Mouse (Mus musculus) hindbrain, embryonic 16.5 days (tissue): Measurements from ENCODE around the gene Lhpp. TPM values are rescaled to one million over a fixed set of nuclear protein-coding genes. Genes with fewer than 3 reads are reported as not detected.

Source experiments
- ATAC-seq: fragments of 200-750 bp; cut with Nextera tagmentation; 2 replicates; pipeline ENCODE4 v1.8.0; 2017; ENCODE audit warnings: moderate TSS enrichment, moderate library complexity
- H3K27ac ChIP-seq: fragments of 300-500 bp; sonication (generic); 2 replicates; pipeline ENCODE4 v1.5.1; 2014; ENCODE audit warnings: low read depth, mild to moderate bottlenecking, control low read depth, low read length, moderate library complexity
- H3K27me3 ChIP-seq: fragments of 300-500 bp; sonication (generic); replicated peaks from 2 replicates; pipeline ENCODE4 v1.6.1; 2014; ENCODE audit warnings: low read length; ENCODE audit not compliant: control insufficient read depth, insufficient read depth
- H3K36me3 ChIP-seq: fragments of 300-500 bp; sonication (generic); 2 replicates; pipeline ENCODE4 v1.6.1; 2014; ENCODE audit warnings: mild to moderate bottlenecking, low read length, moderate library complexity, mixed read lengths; ENCODE audit not compliant: control insufficient read depth, insufficient read depth
- H3K4me1 ChIP-seq: fragments of 300-500 bp; sonication (generic); 2 replicates; pipeline ENCODE4 v1.6.1; 2014; ENCODE audit warnings: low read depth, low read length; ENCODE audit not compliant: control insufficient read depth, insufficient read depth
- H3K4me2 ChIP-seq: fragments of 300-500 bp; sonication (generic); 2 replicates; pipeline ENCODE4 v1.6.1; 2014; ENCODE audit warnings: mild to moderate bottlenecking, low read length, control low read depth, moderate library complexity
- H3K4me3 ChIP-seq: fragments of 300-500 bp; sonication (generic); 2 replicates; pipeline ENCODE4 v1.5.1; 2014; ENCODE audit warnings: mild to moderate bottlenecking, low read length, control low read depth, moderate library complexity
- H3K9ac ChIP-seq: fragments of 300-500 bp; sonication (generic); 2 replicates; pipeline ENCODE4 v1.6.1; 2014; ENCODE audit warnings: low read depth, mild to moderate bottlenecking, control low read depth, low read length, moderate library complexity
- H3K9me3 ChIP-seq: fragments of 300-500 bp; sonication (generic); 2 replicates; pipeline ENCODE4 v1.6.1; 2014; ENCODE audit warnings: mild to moderate bottlenecking, low read length, moderate library complexity; ENCODE audit not compliant: control insufficient read depth
- WGBS: fragments of 180-500 bp; shearing (Covaris S2); extraction: QIAGEN DNeasy Blood & Tissue Kit; methylation state at CpG from one replicate; pipeline ENCODE4 v1.1.7; 2014; 5-methylcytosine and 5-hydroxymethylcytosine counted together
- polyA plus RNA-seq: library from polyadenylated mRNA; unstranded; fragments of >200 nt; fragmentation: Nextera tagmentation; extraction: Ambion mirVana; gene quantifications from 2 replicates; pipeline ENCODE4 v1.2.1, GENCODE M21; 2015

The Lhpp gene
- polyA plus RNA-seq, 1 experiment from 2014 or later: 56.2 TPM

DNA sequence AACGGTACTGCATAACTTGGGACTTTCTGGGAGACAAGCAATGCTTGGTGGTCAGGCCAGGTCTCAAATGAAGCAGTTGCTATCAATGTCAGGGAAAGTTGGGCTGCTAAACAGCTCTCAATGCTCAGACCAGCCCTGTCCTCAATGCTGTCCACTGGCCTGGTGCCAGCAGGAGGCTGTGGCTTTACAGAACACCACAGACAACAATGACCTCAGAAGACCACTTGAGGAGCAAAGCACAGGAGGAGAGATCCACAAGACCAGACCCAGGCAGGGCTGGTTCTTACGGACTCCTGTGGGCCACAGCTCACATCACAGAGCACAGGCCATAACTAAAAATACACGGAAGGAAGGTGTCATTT is 143.9 kb downstream of the Lhpp start:
- no peak overlapping the region for H3K4me2 ChIP-seq
- peak overlapping the region; percentile 52 for H3K27ac ChIP-seq
- peaks cover 22% of the 10 kb centered on the region for H3K4me1 ChIP-seq
- ATAC-seq: peak; percentile 57; the same call in 1 of the 2 replicates
- H3K4me3 ChIP-seq: no peak overlapping the region
- H3K27me3 ChIP-seq: no peaks in the 10 kb centered on the region
- H3K36me3 ChIP-seq: no peaks in the 10 kb centered on the region
- no peak overlapping the region for H3K9ac ChIP-seq
- no peaks in the 10 kb centered on the region for H3K9me3 ChIP-seq
- 52% methylated on average over 3 of the region's 3 CpGs for WGBS

Other genes starting within 250 kb of the Lhpp start
- gene Oat, start 34.2 kb upstream of the Lhpp start, polyA plus RNA-seq: 124 and 133 TPM in 2 replicates
- gene Nkx1-2, start 11.0 kb upstream of the Lhpp start, polyA plus RNA-seq: 0.24 and 0.29 TPM in 2 replicates
- 14.7 and 16.3 TPM in 2 replicates for gene Fam53b, start 203.2 kb downstream of the Lhpp start, polyA plus RNA-seq
- 79.0 and 87.6 TPM in 2 replicates for gene Eef1akmt2, start 242.0 kb downstream of the Lhpp start, polyA plus RNA-seq
- 34.0 and 35.7 TPM in 2 replicates for gene Abraxas2, start 248.6 kb downstream of the Lhpp start, polyA plus RNA-seq